Mouse (Mus musculus) lung, postnatal 0 days (tissue): Measurements from ENCODE around the gene Nisch.

ENCODE experiments used
- CTCF ChIP-seq: IDR thresholded peaks from 2 replicates; pipeline ENCODE4 v1.5.1; 2016; ENCODE audit warnings: antibody characterized with exemption, mild to moderate bottlenecking
- EP300 ChIP-seq: IDR thresholded peaks from 2 replicates; pipeline ENCODE4 v1.6.1; 2016; ENCODE audit warnings: antibody characterized with exemption, mild to moderate bottlenecking, control low read depth

DNA sequence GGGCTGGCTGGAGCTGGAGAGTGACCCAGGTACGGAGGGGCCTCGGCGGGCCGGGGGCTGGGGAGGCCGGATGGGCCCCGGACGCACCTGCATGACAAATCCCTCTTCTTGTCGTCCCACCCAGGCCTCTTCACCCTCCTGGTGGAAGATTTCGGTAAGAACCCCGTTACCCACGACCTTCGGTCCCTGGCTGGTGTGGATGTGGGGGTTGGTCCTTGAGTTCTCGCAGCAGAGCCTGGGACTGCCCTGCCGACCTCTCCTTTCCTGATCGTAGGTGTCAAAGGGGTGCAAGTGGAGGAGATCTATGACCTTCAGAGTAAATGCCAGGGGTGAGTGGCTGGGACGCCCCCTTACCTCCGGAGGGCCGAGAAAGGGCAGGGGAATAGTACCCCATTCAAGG is 34.9 kb upstream of the Nisch start:
- TF ChIP-seq CTCF = no peak
- no peak for TF ChIP-seq EP300
